Mouse (Mus musculus): ENCODE results near the gene Rbpjl.

DNA sequence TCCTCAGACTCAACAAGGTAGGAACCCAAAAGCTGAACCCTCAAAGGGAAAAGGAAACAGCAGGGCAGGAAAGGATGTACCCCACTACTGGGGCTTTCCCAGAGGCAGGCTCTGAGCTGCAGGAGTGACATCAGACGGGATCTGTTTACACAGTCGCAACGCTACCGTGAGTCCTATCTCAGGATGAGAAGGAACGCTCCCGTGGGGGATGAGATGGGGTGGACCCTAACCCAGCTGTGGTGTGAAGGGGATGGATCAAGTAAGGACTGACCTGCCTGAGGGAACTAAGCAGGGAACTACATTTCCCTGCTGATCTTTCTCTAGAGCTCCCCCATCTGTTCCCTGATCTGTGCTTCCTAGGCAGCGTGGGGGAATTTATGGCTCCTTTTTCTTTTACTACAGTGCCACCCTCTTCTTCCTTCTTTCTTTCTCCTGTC is 53.9 kb downstream of the Rbpjl start, which contains the start of gene Sys1:
- TF ChIP-seq EP300 (optimal IDR thresholded peaks at IDR 0.05) = no peak
- peak; percentile 55 for TF ChIP-seq CTCF (IDR thresholded peaks at IDR 0.05; ENCODE audit: low read depth)

Measured in stomach, postnatal 0 days (tissue).